Mouse (Mus musculus) ES-Bruce4 (cell line): ENCODE measurements at regions not wholly inside any gene's neighbourhood (a gene's known extent, or its start where the extent isn't known, plus 50 kb on each side); places are given as distances from the start of the nearest gene placed in this dataset.

Experiments used
- H3K27ac ChIP-seq: 2 replicates; pipeline ENCODE4 v1.5.1; 2012; ENCODE audit warnings: low read length, inconsistent platforms; ENCODE audit not compliant: insufficient read depth
- H3K27me3 ChIP-seq: 2 replicates; pipeline ENCODE4 v1.6.1; 2012; ENCODE audit warnings: mild to moderate bottlenecking, low read length, inconsistent platforms; ENCODE audit not compliant: control insufficient read depth, poor library complexity, insufficient read depth, severe bottlenecking
- H3K36me3 ChIP-seq: 2 replicates; pipeline ENCODE4 v1.6.1; 2012; ENCODE audit warnings: inconsistent platforms, mild to moderate bottlenecking, low read length, moderate library complexity; ENCODE audit not compliant: control insufficient read depth, poor library complexity, insufficient read depth, severe bottlenecking
- H3K4me1 ChIP-seq: one replicate; pipeline ENCODE4 v1.8.1; 2011; ENCODE audit warnings: low read length; ENCODE audit not compliant: control insufficient read depth, insufficient read depth
- H3K4me3 ChIP-seq: 2 replicates; pipeline ENCODE4 v1.5.1; 2011; ENCODE audit warnings: low read depth, mild to moderate bottlenecking, low read length
- H3K9ac ChIP-seq: 2 replicates; pipeline ENCODE4 v1.6.1; 2012; ENCODE audit warnings: low read depth, mild to moderate bottlenecking, inconsistent platforms; ENCODE audit not compliant: poor library complexity, severe bottlenecking
- H3K9me3 ChIP-seq: replicated peaks from 2 replicates; pipeline ENCODE4 v1.6.1; 2012; ENCODE audit warnings: mild to moderate bottlenecking, low read length, inconsistent platforms; ENCODE audit not compliant: control insufficient read depth, poor library complexity, insufficient read depth, severe bottlenecking
- CTCF ChIP-seq: IDR thresholded peaks from one replicate; pipeline ENCODE4 v1.8.1; 2011; ENCODE audit warnings: low read depth, low read length
- EP300 ChIP-seq: IDR thresholded peaks from 2 replicates; pipeline ENCODE4 v1.6.1; 2011; ENCODE audit warnings: low read depth, low read length; ENCODE audit not compliant: insufficient read depth
- POLR2A ChIP-seq: IDR thresholded peaks from one replicate; pipeline ENCODE4 v1.8.1; 2011; ENCODE audit warnings: low read length; ENCODE audit not compliant: insufficient read depth

DNA sequence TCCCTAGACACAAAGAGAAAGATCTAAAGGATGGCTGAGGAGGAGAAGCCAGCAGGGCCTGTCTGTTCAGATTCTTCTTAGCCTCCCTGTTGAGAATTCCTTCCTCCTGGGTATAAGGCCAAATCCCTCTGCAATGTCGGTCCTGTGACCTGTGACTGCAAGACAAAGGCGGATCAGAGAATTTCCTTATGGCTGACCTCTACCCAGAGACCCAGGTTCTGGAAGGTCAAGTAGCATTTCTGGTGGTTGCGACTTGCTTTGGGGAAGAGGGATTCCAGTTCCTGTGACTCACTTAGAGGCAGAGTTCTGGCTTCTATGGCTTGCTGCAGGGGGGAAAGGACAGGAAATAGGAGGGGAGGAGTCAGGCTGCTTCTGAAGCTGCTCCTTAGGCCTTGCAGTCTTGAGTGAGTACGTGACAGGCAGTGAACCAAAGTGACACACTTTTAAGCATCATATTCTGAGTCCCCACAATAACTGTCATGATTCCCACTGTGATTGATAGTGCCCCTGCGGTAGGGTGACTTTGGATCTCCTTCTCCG is 387.4 kb upstream of the 4930412O13Rik start:
- Histone ChIP-seq H3K27ac (no peak overlapping the region), H3K4me3 (no peak overlapping the region), H3K36me3 (no peaks in the 10 kb centered on the region), H3K9me3 (no peaks in the 10 kb centered on the region), H3K27me3 (no peaks in the 10 kb centered on the region), H3K4me1 (no peaks in the 10 kb centered on the region), H3K9ac (no peak overlapping the region)
- TF ChIP-seq CTCF (no peak), EP300 (no peak), POLR2A (no peak)

DNA sequence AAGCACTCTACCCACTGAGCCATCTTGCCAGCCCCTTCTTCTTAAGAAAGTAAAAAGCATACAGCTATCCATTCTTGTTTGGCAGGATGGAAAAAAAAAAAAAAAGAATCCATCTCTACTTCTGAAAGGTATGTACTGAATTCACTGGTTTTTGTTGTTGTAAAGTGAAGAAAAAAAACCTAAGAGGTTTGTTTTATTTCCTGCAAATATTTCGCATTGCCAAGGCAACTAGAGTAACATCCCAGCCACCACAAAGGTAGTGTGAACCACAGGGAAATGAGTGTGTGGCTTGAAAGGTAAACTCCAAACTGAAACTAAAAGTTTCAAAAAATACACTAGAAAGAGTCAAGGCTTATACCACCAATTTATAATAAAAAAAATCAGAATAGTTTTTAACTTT is 361.0 kb upstream of the 4930412O13Rik start:
- Histone ChIP-seq H3K36me3 (no peaks in the 10 kb centered on the region), H3K9ac (no peak overlapping the region), H3K4me3 (no peak overlapping the region), H3K27ac (no peak overlapping the region), H3K9me3 (no peaks in the 10 kb centered on the region), H3K27me3 (no peaks in the 10 kb centered on the region), H3K4me1 (no peaks in the 10 kb centered on the region)
- TF ChIP-seq POLR2A = no peak
- TF ChIP-seq EP300 = no peak
- TF ChIP-seq CTCF = no peak

DNA sequence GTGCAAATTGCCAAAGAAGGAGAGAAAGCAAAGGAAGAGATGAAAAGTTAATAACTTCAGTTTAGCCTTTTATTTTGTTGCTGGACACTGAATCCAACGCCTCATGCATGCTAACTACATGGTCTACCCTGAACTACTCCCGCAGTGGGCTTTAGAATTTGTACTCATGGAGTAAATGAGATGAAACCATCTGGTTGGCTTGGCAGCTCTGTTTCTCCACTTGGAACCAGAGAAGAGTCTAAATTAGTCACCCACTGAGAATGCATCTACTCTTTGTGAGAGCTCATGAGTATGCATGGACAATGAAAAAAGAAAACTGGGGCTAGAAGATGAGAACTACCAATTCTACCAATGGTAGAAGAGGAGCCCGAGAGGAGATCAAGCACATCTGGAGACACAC is 355.1 kb upstream of the 4930412O13Rik start:
- Histone ChIP-seq H3K9ac (no peak overlapping the region), H3K9me3 (no peaks in the 10 kb centered on the region), H3K36me3 (no peaks in the 10 kb centered on the region), H3K27me3 (no peaks in the 10 kb centered on the region; the same call in 1 of the 2 replicates), H3K27ac (no peak overlapping the region), H3K4me1 (no peaks in the 10 kb centered on the region), H3K4me3 (no peak overlapping the region)
- no peak for TF ChIP-seq EP300
- TF ChIP-seq CTCF = no peak
- TF ChIP-seq POLR2A = no peak

DNA sequence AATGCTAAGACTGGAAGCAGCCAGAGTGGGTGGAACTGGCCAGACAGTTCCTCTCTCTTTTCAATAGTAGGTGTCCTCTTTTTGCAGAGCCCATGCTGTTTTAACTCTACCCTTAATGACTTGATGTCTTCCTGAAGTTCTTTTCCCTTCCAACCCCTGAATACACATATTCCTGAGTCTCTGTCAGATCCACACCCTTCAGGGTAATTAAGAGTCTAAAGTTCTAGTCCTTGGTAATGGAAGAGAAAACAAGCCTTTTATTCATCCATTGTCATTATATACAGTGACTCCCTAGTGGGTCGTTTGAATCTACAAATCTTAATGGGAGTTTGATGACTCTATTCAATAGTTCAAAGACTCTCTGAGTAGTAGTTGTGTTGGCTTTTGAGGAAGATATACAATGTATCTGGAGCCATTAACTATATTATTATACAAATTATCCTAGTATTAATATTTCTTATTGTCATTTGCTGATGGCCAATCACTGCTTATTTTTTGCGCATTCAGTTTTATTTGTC is 345.9 kb upstream of the 4930412O13Rik start:
- Histone ChIP-seq H3K27me3 (no peaks in the 10 kb centered on the region; the same call in 1 of the 2 replicates), H3K4me1 (no peaks in the 10 kb centered on the region), H3K4me3 (no peak overlapping the region), H3K27ac (no peak overlapping the region), H3K36me3 (no peaks in the 10 kb centered on the region), H3K9me3 (peaks cover 4% of the 10 kb centered on the region), H3K9ac (no peak overlapping the region)
- no peak for TF ChIP-seq POLR2A
- TF ChIP-seq CTCF = no peak
- TF ChIP-seq EP300 = no peak

DNA sequence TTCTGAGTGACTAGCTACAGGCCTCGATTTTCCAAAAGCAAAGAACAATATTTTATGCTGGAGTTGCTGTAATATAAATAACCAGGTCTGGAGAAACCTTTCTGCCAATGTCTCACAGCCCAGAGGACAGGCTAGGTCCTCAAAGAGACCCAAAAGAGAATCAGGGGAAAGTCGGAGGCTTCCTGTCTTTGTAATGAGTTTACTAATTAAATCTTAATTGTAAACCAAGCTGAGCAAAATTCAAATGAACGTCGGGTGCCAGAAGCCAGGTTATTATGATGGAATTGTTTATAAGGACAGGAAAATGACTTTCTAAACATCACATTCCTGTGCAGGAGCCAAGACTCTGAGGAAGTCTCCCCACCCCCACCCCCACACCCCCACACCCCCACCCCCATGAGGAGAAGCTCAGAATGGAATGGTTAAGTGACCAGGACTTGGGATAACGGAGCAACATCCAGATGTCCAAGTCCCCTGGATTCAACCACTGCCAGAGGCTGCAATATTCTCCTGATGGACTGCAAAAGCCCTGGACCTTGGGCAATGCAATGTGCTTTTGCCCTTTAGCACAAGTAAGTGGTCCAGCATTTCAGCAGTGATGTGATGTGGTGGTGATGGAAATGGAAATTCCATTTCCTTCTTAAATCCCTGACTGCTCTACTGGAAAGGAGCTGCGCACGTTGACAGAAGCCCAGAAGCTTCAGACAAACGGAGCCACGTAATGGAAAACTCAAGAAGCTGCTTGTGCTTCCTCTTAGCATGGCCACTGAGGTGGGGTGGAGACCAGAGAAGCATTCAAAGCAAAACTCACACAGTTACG is 333.1 kb upstream of the 4930412O13Rik start:
- Histone ChIP-seq H3K27ac (no peak overlapping the region), H3K9me3 (no peaks in the 10 kb centered on the region), H3K4me3 (no peak overlapping the region), H3K27me3 (no peaks in the 10 kb centered on the region), H3K9ac (no peak overlapping the region), H3K4me1 (no peaks in the 10 kb centered on the region), H3K36me3 (no peaks in the 10 kb centered on the region)
- TF ChIP-seq EP300 (no peak), POLR2A (no peak), CTCF (no peak)

DNA sequence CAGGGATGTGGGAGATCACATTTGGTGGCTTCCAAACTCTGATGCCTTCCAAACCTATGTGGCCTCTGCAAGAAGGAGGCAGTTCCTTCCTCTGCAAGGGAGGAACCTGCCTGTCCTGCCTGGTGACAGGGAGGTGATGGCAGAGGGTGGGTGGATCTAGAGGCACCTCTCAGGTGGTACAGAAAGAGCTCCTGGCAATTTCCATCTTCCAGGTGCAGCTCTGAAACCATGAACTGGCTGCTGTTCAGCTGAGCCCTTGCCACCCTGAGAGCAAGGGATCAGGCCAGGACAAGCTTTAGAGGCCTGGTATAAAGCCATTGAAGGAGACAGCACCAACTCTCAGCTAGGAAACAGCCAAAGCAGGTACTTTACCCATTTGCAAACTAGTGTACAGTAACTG is 327.7 kb upstream of the 4930412O13Rik start:
- H3K9me3 ChIP-seq = no peaks in the 10 kb centered on the region
- H3K4me3 ChIP-seq = no peak overlapping the region
- no peak overlapping the region for H3K27ac ChIP-seq
- H3K27me3 ChIP-seq = no peaks in the 10 kb centered on the region
- H3K36me3 ChIP-seq = no peaks in the 10 kb centered on the region
- TF ChIP-seq EP300 (no peak), CTCF (no peak), POLR2A (no peak)
- H3K4me1 ChIP-seq = no peaks in the 10 kb centered on the region
- H3K9ac ChIP-seq = no peak overlapping the region
